Mouse (Mus musculus): ENCODE measurements around the gene Ccdc38. TPM values are rescaled to one million over a fixed set of nuclear protein-coding genes. Genes with fewer than 3 reads are reported as not detected.

Ccdc38 gene
- total RNA-seq, 2 experiments from 2014 or later, result not detected

GRCm38 (mm10) chr10:93603256-93603655 is 62.8 kb downstream of the Ccdc38 start:
- DNase-seq, result no peak
- intact Hi-C loops (cut with DNase I), result no loop called here

DNA sequence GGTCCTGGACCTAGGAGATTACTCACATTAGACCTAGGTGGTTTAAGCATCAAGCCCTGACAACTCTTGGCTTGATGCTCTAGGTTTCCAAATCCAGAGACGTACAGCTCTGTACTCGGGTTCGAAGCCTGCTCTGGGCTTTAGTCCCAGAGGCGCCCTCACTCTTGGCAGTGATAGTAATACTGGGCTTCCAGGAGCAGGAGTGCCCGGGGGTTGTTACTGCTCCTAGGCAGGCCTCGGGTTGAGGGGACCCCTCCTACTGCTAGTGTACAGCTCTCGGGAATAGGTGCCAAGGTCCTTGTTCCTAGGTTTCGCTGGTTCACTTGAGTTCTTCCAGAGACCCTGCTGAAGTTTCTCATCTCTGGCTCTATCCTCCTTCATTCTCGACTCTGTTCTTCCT is 65.9 kb downstream of the Ccdc38 start:
- DNase-seq, result no peak
- intact Hi-C loops (cut with DNase I), result no loop called here

GRCm38 (mm10) chr10:93608051-93608450 is 67.6 kb downstream of the Ccdc38 start:
- intact Hi-C loops (cut with DNase I), result no loop called here
- no peak for DNase-seq

GRCm38 (mm10) chr10:93609236-93609635 is 68.8 kb downstream of the Ccdc38 start:
- no peak for DNase-seq
- intact Hi-C loops (cut with DNase I), result no loop called here

GRCm38 (mm10) chr10:93610896-93611295 is 70.5 kb downstream of the Ccdc38 start:
- no peak for DNase-seq
- intact Hi-C loops (cut with DNase I), result loop anchor here (5.0 kb wide), 1 partner anchor 201 kb away; no protein-coding TSS in a partner anchor

DNA sequence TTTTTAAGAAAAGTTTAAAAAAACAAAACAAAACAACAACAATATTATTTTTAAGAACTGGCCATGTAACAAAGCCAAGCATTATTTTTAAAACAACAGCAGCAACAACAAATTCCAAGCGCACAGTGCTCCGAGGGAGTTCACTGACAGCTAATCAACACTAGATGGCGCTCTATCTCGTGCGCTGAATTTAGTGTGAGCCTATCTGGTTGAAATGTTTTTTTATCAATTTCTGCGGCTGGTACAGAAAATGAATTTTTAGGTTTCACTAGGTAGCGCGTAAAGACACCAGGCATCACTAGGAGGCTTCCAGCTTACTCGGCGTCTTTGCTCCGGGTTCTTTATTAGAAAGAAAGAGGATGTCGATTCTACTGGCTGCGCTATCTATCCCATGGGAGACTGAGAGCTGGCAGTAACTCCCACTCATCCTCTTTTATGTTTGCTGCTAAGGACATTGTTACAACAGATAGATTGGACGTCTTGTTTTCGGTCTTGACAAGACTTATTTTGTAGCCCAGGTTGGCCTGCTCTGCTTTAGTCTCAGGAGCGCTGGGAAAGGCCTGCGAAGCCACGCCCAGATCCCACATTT is 71.1 kb downstream of the Ccdc38 start:
- peak; percentile 21 for DNase-seq

DNA sequence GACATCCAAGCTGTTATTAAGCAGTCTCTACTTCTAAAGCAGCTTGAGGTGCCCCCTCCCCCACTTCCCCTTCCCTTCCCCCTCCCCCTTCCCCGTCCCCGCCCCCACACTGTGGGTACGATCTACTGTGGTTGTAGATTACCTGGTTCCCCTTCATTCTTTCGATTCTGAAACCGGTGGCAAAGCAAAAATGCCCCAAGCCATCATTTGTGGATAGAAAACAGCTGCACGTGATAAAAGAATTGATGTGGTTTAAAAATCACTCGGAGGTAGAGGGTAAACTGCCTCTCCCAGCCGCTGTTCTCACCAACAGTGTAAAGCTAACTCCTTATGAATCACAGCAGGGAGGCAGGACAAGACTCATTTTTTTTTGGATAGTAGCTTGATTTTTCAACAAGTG is 74.4 kb downstream of the Ccdc38 start:
- intact Hi-C loops (cut with DNase I), result loop anchor here (5.0 kb wide), 1 partner anchor 197 kb away; no protein-coding TSS in a partner anchor
- no peak for DNase-seq

More for the DNA sequence above, 71.1 kb downstream of the Ccdc38 start:
- intact Hi-C loops (cut with DNase I), result loop anchor here (5.0 kb wide), 1 partner anchor 201 kb away; no protein-coding TSS in a partner anchor

GRCm38 (mm10) chr10:93620438-93621179 is 80.2 kb downstream of the Ccdc38 start:
- intact Hi-C loops (cut with DNase I), result loop anchor here (10.0 kb wide), 1 partner anchor 154 kb away; no protein-coding TSS in a partner anchor
- DNase-seq, result no peak

- intact Hi-C loops (cut with DNase I), result loop anchor here (10.0 kb wide), 1 partner anchor 151 kb away; no protein-coding TSS in a partner anchor
- DNase-seq, result no peak
Measured at GRCm38 (mm10) chr10:93623725-93624124, 83.3 kb downstream of the Ccdc38 start.

DNA sequence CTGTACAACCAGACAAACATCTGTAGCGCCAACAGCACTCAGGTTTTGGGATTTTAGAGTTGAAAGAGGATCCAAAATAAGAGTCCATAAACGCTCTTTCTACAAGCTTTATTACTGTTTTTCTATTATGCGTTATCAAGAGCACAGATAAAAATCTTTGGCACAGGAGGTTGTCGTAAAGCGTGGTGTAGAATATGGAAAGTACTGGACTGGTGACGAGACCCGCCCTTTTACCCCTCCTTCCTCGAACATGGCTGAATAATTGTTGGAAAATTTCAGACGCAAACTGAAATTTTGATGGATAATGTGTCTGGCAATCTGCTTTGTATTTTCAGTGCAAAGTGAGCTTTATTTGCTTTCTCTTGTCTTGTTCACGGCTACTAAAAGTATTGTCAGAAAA is 83.7 kb downstream of the Ccdc38 start:
- DNase-seq, result no peak
- intact Hi-C loops (cut with DNase I), result loop anchor here (10.0 kb wide), 1 partner anchor 151 kb away; no protein-coding TSS in a partner anchor

GRCm38 (mm10) chr10:93630310-93630709 is 89.9 kb downstream of the Ccdc38 start:
- intact Hi-C loops (cut with DNase I), result no loop called here
- no peak for DNase-seq

GRCm38 (mm10) chr10:93632086-93632485 is 91.7 kb downstream of the Ccdc38 start:
- intact Hi-C loops (cut with DNase I), result no loop called here
- DNase-seq, result no peak

DNA sequence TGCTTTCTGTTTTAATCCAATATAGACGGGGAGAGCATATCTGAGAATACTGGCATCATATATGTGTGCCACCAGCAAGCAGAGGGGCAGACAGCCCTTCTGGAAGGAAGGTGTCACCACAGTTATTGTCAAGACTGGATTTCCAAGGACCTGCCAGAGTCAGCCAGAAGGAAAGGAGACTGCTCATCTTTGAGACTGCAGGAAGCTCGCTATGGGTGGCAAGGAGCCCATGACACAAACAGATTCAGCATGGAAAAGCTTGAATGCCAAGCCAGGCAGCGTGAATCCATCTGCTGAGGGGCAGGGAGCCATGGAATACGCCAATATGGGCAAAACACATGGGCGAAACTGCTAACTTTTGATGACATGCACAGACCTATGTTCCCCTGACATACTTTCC is 93.1 kb downstream of the Ccdc38 start:
- intact Hi-C loops (cut with DNase I), result no loop called here
- peak; percentile 88 for DNase-seq

Other genes starting within 250 kb of the Ccdc38 start
- gene Elk3, start 229.5 kb upstream of the Ccdc38 start, total RNA-seq (2021), result 10 to 100 TPM; 13.4 to 16.0 TPM
- gene Lta4h, start 87.2 kb upstream of the Ccdc38 start, total RNA-seq (2021), result 10 to 100 TPM; 72.9 to 83.9 TPM
- under 1 TPM in 1 of 2 experiments, not detected in 1; 0.28 TPM for gene Hal, start 51.9 kb upstream of the Ccdc38 start, total RNA-seq (2021)
- gene Amdhd1, start 599 bp upstream of the Ccdc38 start, total RNA-seq (2021), result 1 to 10 TPM; 1.1 to 1.4 TPM
- 10 to 100 TPM; 16.5 to 17.1 TPM for gene Snrpf, start 49.1 kb downstream of the Ccdc38 start, total RNA-seq (2021)
- gene Ntn4, start 100.0 kb downstream of the Ccdc38 start, total RNA-seq (2021), result 1 to 10 TPM; 7.3 to 7.7 TPM

Data from left cerebral cortex, postnatal 4 days (tissue).